Mouse (Mus musculus) small intestine, adult 2 months (tissue): ENCODE data around the gene Cwf19l1.
A peak's percentile ranks its signal among the peaks of the same experiment; 100 is the strongest.

ENCODE experiments used
- CTCF ChIP-seq: fragments of 200-500 bp; IDR thresholded peaks from 2 replicates; pipeline ENCODE4 v1.5.1; 2012; ENCODE audit warnings: low read depth, mild to moderate bottlenecking, control low read depth, inconsistent platforms, low read length, moderate library complexity, mixed read lengths; ENCODE audit not compliant: insufficient replicate concordance, insufficient read length; ENCODE audit errors: extremely low read depth
- POLR2A ChIP-seq: fragments of 200-500 bp; IDR thresholded peaks from 2 replicates; pipeline ENCODE4 v1.6.1; 2012; ENCODE audit warnings: low read depth, mild to moderate bottlenecking, control low read depth, inconsistent platforms, low read length, moderate library complexity

GRCm38 (mm10) chr19:44106831-44107660 is 28.6 kb downstream of the Cwf19l1 start, which contains the start of gene Chuk:
- peak; percentile 93 for TF ChIP-seq POLR2A
- no peak for TF ChIP-seq CTCF
